Mouse (Mus musculus): ENCODE results near the gene Oat. TPM values are rescaled to one million over a fixed set of nuclear protein-coding genes. Genes with fewer than 3 reads are reported as not detected.

Oat gene
- total RNA-seq, 2 experiments from 2014 or later, result 90.3 to 94.5 TPM

DNA sequence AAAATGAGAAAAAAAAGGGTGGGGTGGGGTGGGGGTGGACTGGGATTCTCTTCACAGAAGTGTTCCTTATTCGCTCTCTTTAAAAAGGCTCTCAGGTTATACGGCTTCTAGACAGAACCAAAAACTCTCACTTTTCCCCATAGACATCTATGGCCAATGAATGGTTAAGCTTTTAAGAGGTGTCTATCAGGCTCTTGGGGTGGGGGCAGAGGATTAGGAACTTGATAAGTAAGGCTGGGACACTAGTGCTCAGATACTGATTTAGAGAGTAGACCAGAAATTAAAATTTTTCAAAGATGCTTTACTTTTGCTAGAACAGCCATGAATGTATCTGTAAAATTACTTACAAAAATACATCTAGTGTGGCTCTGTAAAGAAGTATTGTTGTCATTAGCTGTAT is 18.1 kb upstream of the Oat start:
- no peak for DNase-seq (ENCODE audit: extremely low spot score in 1 of 2, low spot score in 1 of 2)

DNA sequence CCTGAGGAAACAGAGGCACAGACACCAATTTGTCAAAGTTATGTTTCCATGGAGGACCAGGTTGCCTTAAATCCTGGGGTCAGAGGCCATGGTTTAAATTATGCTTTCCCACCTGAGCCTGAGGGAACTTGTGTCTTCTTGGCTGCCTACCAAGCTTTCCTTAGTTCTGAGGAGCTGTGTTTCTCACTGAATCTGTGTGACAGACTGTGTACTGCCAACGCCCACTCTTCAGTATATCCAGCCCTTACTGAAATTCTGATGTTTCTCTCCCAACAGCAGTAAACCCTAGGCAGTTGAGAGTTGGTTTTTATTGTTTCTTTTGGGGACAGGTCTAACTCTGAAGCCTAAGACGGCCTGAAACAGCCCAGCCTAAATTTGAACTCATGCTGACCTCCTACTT is 17.6 kb upstream of the Oat start:
- no peak for DNase-seq (ENCODE audit: extremely low spot score in 1 of 2, low spot score in 1 of 2)

DNA sequence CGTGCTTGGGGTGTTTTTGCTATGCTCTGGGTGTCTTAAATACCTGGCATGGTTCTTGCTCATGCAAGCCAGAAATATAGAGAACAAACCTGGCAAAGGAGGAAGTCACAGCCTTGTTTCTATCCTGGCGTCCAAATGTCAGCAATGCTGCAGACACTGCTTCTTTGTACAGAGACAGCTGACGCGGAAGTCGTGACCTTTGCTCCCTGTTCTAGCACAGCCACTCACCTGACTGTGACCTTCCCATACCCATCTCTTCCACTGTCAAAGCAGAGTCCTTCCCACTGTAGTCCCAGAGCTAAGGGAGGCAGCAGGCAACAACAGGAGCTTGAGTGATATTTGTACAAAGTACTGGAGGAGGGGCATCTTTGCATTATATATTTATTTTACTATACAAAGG is 13.4 kb upstream of the Oat start:
- DNase-seq (ENCODE audit: extremely low spot score in 1 of 2, low spot score in 1 of 2), result no peak

DNA sequence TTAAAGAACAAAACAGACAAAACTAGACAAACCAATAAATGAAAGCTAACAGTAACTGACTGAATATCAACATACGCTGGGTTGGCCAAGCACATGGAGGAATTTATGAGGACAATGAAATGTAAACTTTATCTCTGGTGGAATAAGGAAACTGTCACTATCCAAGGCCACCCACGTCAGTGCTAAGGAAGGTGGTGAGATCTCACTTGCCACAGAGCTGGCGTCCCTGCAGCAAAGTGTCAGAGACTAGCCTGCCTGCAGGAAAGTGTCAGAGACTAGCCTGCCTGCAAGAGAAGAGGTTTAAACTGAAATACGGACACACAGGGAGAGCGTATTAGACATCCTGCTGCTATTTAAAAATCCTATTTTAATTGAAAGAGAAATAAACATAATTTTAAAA is 11.0 kb upstream of the Oat start:
- DNase-seq (ENCODE audit: extremely low spot score in 1 of 2, low spot score in 1 of 2), result no peak

GRCm38 (mm10) chr7:132585695-132586491 is 9.7 kb upstream of the Oat start:
- DNase-seq (ENCODE audit: extremely low spot score in 1 of 2, low spot score in 1 of 2), result no peak

GRCm38 (mm10) chr7:132581441-132581840 is 5.2 kb upstream of the Oat start:
- DNase-seq (ENCODE audit: extremely low spot score in 1 of 2, low spot score in 1 of 2), result no peak

GRCm38 (mm10) chr7:132580511-132580910 is 4.3 kb upstream of the Oat start:
- no peak for DNase-seq (ENCODE audit: extremely low spot score in 1 of 2, low spot score in 1 of 2)

DNA sequence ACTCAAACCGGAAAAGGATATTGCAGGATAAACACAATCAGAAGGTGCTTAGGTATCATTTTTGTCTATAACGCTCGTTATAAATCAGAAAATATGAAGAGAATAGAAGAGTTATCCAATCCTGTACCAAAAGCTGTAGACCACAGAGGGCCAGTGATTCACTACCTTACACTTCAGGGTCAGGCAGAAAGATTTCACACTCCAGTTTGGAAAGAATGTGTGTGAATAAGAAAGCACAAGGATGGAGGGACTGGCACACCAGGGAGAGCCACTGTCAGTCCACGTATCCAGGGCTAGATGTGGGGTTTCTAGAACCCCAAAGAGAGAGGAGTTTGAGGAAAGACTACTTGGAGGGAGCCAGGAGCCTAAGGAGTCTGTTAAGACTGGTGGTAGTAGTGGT is 693 bp upstream of the Oat start:
- no peak for DNase-seq (ENCODE audit: extremely low spot score in 1 of 2, low spot score in 1 of 2)

- DNase-seq (ENCODE audit: extremely low spot score in 1 of 2, low spot score in 1 of 2), result peak in 1 of 2 experiments; percentile 78
These were observed 575 bp downstream of the Oat start for GRCm38 (mm10) chr7:132575623-132576022.

DNA sequence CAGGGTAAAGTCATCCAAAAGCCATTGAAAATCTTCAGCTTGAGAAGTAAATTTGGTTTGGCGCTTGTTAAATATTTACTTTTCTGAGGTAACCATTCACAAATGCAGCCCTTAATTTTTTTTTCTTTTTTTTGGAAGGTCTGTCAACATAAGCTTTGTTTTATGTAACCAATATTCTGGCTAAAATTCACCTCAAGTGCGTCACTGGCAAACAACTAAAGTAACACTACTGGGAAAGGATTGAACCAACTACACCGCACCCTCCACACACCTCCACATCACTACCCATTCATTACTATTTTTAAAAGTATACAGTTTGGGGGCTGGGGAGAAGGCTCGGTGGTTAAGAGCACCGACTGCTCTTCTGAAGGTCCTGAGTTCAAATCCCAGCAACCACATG is 1.6 kb downstream of the Oat start:
- DNase-seq (ENCODE audit: extremely low spot score in 1 of 2, low spot score in 1 of 2), result no peak

DNA sequence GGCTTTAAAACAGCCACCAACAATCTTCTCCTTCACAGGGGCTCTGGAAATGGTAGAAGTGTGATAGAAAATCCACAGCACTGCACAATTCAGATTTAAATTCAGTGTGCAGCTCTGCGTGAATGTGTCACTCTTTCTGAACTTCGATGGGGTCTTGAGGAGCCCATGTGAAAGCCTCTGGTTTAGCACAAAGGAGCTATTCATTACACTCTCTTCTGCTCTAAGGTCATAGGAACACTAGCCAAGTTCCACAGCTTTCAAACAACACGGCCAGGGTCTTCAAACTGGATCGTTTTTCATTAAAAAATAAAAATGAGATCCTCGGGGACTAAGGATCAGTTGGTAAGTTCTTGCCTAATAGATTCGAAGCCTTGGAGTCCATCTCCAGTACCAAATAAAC is 3.0 kb downstream of the Oat start:
- DNase-seq (ENCODE audit: extremely low spot score in 1 of 2, low spot score in 1 of 2), result no peak

DNA sequence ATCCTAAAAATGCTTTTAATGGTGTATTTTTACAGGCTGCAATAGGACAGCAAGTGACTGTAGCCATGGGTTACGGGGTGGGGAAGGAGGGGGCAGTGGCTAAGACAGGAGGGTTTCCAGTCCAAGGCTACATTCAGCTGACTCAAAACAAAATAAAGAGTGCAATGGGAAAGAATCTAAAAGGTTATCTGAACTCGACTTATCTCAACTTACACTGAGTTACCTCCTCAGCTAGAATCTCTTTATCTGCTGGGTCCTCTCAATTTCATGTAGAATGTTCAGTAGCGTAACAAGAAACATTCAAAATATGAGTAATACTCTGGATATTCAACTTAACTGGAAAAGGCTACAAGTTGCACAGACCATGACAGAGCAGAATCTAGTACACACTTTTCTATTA is 3.5 kb downstream of the Oat start:
- DNase-seq (ENCODE audit: extremely low spot score in 1 of 2, low spot score in 1 of 2), result no peak

DNA sequence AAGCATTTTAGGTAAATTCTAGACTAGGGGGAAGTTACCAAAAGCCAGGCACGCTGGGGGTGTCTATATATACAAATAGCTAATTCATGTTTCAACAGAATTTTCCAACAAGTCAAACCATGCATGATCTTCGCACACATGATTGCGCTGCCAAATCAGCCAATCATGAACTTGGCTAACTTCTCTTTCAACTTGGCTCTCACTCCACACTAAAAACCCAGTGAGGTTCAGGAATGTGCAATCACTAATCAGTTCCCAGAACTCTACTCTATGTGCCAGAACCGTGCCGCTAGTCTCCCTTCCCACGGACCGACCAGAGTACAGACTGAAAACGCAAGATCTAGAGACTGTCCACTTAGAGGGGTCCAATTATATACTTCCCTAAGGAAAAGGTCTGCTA is 4.7 kb downstream of the Oat start:
- no peak for DNase-seq (ENCODE audit: extremely low spot score in 1 of 2, low spot score in 1 of 2)

DNA sequence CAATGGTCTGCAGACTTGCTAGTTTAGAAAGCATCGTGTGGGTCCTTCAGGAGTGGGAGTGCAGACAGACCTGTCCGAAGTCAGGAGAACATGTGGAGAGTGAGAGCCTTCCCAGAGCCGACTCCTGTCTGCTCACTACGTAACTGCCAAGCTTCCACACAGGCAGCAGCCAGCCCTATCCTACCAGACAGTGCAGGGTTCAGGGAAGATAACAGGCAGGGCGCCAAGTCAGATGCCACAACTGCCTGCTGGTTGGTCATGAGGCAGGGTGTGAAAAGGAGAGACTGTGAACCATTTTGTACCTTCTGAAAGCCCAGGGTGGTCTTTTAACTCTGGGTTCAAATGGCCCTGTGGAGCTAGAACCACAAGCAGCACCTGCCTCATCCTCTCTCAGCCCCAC is 6.1 kb downstream of the Oat start:
- no peak for DNase-seq (ENCODE audit: extremely low spot score in 1 of 2, low spot score in 1 of 2)

DNA sequence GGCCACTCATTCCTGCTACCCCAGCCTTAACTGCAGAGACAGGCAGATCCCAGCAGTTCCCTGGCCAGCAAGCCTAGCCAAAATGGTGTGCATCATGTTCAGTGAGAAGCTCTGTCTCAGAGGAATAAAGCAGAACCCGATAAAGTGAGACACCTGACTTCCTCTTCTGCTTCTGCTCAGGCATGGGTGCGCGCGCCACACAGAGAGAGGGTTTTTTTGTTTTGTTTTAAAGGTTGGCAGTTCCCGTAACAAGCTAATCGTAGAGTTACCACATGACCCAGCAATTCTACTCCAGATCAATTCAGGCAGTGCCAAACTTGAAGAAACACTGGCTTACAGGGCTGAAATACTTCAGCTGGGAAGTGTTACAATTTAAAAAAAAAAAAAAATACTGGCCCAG is 7.4 kb downstream of the Oat start:
- DNase-seq (ENCODE audit: extremely low spot score in 1 of 2, low spot score in 1 of 2), result no peak

DNA sequence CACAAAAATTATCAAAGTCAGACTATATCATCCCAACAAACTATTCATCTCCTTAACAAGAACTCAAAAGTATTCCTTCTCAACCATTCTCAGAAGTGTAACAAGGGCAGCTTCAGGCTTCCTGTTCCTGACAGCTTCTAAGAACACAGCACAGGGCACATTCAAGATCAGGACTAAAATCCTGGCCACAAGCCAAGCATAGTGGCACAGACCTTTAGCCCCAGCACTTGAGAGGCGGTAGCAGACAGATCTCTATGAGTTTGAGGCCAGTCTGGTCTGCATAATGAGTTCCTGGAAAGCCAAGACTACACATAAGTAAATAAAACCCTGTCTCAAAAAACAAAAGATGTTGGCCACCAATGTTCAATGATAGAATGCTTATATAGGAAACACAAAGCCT is 10.4 kb downstream of the Oat start:
- no peak for DNase-seq (ENCODE audit: extremely low spot score in 1 of 2, low spot score in 1 of 2)

- no peak for DNase-seq (ENCODE audit: extremely low spot score in 1 of 2, low spot score in 1 of 2)
These were observed 16.9 kb downstream of the Oat start for GRCm38 (mm10) chr7:132559138-132559766.

DNA sequence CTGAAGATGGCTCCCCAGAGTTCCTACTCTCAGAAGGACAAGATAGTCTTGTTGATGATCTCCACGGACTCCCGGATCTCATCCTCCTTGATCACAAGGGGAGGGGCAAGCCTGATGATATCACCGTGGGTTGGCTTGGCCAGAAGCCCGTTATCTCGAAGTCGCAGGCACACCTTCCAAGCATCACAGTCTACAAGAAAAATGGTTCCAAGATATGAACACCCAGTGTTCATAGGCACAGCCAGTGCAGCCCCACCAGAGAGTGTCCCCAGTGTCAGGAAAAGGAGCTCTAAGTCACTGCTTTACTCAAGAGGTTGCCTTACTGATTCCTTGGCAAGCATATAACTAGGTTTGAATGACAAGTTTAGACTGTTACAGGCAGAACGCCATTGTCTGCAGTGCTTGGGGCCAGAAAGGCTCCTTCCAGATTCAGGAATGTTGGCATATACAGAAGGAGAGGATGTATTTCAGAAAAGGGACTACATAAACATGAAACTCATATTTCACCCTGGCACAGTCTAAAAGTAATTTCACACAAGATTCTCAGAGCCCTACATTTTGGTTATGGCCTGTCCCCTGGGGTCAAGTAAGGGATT is 18.0 kb downstream of the Oat start:
- DNase-seq (ENCODE audit: extremely low spot score in 1 of 2, low spot score in 1 of 2), result no peak

DNA sequence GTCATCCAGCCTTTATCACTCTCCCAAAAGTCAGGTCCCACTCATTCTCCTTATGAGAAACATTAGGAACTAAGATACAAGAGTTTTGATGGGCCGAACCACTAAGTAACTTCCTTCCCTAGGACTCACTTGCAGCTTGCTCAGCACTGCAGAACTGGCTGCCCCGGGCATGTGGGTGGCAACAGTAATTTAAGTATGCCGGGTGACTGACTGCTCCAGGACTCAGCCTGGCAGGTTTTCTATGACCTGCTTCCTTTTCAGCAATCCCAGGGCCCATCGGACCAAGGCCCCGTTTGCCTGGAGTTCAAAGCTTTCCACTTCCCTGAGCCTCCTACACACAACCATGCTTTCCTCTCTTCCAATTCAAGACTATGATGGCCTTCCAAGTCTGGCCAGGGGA is 19.6 kb downstream of the Oat start:
- no peak for DNase-seq (ENCODE audit: extremely low spot score in 1 of 2, low spot score in 1 of 2)

GRCm38 (mm10) chr7:132555911-132556310 is 20.3 kb downstream of the Oat start:
- DNase-seq (ENCODE audit: extremely low spot score in 1 of 2, low spot score in 1 of 2), result no peak

DNA sequence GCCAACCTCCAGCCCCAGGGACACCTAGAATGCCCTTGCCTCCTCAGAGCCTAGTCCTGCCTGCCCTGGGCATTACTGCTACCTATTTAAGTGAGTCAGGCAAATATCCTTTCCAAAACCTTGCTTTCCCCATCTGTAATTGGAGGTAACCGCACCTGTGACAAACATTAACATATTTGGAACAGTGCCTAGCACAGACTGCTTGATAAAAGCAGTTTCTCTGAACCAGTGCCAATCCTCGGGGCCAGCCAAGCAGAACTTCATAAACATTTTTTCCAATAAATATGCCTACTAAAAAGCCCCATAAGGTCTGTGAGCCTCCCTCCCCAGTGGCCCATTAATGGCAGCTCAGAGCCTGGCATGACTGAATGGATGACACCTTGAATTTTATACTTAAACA is 22.1 kb downstream of the Oat start:
- no peak for DNase-seq (ENCODE audit: extremely low spot score in 1 of 2, low spot score in 1 of 2)
